Mouse (Mus musculus) lung, postnatal 0 days (tissue): ENCODE results near the gene Scrg1.

Source experiments
- CTCF ChIP-seq: IDR thresholded peaks from 2 replicates; pipeline ENCODE4 v1.5.1; 2016; ENCODE audit warnings: antibody characterized with exemption, mild to moderate bottlenecking
- EP300 ChIP-seq: IDR thresholded peaks from 2 replicates; pipeline ENCODE4 v1.6.1; 2016; ENCODE audit warnings: antibody characterized with exemption, mild to moderate bottlenecking, control low read depth

- TF ChIP-seq EP300 (no peak), CTCF (no peak)
Observed at GRCm38 (mm10) chr8:57416827-57417226, 38.9 kb upstream of the Scrg1 start.
